Mouse (Mus musculus): ENCODE measurements at regions not wholly inside any gene's neighbourhood (a gene's known extent, or its start where the extent isn't known, plus 50 kb on each side); places are given as distances from the start of the nearest gene placed in this dataset.

DNA sequence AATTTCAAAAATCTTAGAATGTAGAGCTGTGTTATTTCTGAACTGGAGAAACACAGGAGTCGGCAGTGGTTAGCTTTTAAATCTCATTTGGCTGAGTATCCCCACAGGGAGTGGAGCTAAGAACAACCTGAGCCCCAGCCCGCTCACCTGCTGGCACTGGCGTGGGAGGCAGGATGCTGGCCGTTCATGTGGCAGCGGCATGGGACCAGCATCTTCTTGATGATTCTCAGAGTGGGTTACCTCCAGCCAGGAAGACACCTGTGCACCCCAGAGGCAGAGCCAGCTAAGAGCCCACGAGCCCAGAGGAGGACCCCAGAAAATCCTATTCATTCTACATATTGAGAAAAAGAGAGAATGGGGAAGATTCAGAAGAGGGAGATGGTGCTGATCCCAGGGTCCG, 181.7 kb downstream of the Vrk1 start:
- no peak for DNase-seq

DNA sequence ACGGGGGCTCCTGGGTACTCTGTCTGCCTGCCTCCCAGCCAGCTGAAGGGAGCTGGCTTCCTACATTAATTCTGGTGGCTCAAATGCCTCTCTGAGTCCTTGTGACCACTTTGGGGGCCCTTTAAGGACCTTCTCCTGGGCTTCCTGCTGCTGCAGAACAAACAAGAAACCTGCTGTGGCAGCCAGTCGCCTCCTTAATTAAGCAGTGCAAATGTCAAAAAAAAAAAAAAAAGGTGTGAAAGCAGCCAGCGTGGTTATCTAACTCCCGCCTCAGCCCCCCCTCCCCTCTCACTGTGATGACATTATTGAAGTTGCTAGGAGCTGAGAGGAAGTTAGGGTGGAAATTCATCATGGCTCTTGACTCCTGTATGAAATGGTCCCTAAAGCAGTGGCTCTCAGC, 189.3 kb downstream of the Vrk1 start:
- no peak for DNase-seq

DNA sequence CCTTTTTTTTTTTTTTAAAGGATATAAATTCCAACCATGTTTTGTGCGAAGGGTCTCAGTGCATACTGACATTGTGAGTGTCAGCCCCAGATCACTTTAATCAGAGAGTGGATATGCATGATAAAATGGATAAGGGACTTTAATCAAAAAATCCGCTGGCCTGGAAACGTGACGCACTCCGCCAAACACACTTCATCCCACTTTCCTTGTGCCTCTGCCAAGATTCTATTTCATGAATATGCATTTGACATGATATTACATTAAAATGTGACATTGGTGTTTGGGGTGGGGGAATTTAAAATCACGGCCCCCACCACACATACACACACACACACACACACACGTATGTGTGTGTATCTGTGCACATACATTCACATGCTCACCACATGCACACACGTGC, 193.5 kb downstream of the Vrk1 start:
- DNase-seq = no peak

DNA sequence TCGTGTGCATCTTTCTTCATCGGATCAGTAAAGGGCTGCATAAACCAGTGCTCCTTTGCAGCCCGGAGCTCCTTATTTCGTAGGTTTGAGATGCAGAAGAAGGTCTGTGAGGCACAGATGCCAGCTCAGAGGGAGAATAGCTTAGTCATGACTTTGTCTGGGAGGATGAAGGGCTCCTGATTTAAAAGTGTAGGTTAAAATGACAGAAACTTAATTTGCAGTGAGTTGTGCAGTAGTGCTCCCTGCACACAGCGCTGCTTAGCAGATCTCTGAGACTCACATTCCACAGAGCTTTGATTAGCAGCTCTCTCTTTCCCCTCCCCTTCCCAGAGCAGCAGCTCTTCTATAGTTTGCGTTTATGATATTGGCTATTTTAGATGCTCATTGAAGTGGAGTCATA, 200.9 kb downstream of the Vrk1 start:
- no peak for DNase-seq

DNA sequence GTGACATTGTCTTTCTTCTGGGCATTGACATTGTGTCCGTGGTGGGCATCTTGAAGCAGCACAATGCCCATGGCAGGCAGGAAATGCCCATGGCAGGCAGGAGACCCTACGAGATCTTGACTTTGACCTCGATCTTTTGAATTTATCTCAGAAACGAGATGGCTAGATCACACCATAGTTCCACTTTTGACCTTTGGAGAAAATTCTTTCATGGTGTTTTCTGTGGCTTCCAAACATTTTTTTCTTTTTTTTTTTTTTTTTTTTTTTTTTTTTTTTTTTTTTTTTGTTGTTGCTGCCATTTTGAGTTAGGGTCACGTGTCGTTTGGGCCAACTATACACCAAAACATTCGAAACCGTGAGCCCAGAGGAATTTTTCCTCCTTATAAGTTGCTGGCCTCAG, 201.5 kb downstream of the Vrk1 start:
- no peak for DNase-seq

DNA sequence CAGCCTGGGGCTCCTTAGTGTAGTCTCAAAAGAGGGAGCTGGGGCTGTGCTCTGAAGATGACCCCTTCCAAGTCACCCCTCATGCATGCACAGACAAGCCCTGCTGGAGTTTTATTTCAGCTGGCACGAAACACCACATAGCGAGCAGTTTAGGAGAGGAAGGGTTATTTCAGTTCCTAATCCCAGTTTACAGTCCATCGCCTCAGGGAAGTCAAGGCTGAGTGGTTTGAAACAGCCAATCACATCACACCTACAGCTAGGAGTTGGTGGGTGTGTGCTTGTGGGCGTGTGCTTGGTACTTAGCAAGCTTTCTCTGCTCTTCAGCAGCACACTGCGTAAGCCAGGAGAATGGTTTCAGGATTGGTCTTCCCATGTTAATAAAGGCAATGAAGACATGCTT, 202.4 kb downstream of the Vrk1 start:
- no peak for DNase-seq

DNA sequence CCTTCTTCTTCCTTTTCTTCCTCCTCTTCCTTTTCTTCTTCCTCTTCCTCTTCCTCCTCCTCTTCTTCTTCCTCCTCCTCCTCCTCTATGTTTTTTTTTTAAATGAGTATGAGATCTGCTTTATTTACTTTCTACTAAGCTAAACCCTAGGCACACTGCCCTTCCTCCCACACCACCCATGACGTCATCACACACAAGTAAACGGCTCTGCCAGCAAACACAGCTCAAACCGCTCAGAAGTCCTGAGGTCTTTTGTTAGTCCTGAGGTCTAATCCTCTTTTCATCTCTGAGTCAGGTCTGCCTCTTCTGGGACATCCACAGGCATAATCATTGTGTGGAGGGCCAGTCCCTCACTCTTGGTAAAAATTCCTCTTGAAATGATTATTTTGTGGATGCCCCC, 210.0 kb downstream of the Vrk1 start:
- DNase-seq = no peak

DNA sequence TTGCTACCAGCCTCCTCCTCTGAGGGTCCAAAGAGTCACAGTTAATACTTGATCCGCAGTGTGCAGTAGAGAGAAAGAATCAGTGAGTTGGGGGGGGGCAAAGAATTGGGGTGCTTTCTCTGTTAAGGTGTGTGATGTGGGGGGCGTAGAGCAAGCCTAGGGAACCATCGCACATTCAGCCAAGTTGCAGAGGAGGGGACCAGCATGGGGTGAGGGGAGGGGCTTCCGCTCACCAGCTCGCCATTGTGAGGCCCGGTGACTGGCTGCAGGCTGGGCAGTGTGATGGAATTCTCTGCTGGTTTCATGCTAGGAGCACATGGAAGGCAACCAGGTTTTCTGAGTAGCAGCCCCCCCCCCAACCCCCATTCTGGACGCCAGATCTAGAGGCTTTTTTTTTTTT, 216.2 kb downstream of the Vrk1 start:
- no peak for DNase-seq

DNA sequence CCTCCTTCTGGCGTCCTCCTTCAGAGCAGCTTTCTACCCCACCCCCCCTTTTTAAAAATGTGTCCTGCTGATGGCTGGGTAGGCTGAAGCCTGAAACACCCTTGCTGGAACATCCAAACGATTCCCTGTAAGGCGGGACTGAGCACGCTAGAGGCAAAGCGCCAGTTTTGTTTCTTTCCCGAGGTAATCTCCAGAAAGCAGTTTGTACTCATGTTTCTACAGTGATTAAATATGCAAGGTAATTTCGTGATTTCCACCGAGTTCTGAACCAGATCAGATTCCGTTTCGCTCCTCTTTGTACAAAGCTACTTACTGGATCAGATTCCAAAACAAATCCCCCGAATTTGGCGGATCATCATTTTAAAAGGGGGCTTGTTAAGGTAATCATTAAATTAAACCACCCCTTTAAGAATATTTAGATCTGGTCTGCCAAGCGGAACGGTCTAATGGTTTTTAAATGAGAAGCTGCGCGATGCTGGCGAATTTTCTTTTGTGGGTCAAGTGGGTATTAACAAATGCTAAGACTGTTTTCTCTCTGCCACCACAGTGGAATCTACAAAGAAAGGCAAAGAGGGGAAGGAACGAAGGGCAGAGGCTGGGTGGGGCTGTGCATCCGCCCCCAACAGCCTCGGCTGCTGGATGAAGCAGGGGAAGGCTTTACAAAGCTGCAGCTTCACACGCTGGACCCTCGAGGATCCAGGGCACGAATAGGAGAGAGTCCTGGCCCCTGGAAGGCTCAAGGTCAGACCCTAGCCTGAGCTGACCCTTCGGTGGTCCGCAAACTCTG, 216.9 kb downstream of the Vrk1 start:
- no peak for DNase-seq

DNA sequence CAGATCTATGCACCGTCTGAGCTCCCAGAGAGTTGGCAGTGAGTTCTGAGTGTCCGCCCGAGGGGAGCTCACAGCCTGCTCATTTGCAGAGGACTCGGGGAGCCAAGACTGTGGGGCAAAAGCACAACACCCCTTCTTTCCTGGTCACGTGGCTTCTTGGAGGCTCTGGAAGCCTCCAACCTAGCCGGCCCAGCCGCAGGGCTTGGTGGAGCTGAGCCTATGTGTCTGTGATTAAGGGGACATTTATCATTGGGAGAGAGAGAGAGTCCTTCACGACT, 217.5 kb downstream of the Vrk1 start:
- DNase-seq = no peak

DNA sequence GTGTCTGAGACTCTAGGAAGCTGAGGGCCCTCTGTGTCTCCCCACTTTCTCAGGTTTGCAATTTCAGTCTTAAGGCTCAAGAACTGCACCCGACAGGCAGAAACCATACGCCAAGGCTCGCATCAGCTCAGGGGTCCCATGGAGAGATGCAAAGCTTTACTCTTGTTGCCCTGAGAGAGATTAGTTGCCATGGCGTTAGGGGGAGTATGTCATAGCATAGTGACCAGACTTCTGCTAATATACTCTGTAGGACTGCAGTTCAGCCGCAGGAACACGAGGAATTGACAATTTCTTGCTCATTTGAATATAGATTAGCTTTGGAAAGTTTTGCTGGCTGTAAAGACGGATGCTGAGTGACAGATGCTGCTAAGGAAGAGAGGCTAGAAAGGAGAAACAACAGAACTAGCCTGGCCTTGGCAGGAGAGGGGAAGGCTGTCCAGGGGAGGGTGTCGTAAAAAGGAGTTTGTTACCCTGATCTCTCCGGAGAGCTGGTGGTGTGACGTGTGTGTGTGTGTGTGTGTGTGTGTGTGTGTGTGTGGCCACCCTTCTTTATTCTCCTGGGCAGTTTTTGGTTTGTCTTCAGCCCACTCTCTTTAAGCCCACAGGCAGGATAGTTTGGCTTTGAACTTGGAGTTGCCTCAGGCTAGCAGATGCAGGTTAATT, 235.3 kb downstream of the Vrk1 start:
- DNase-seq = no peak

DNA sequence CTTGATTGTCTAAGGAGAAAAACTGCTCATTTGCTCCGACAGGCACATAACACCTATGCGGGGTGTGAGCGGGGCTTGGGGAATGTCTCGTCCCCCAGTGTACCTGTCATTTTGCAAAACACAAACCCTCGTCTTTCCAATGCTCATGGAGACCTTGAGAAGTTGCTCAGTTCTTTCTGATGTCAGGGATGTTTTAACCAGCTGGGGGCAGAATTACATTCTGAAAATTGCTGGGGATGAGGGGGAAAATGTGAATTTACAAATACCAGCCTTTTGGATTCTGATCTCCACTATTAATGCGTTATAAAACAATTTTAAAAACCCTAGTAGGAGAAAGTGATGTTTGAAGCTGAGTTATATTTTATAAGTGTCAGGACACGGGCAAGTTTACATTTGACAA, 263.6 kb downstream of the Vrk1 start:
- DNase-seq = no peak

DNA sequence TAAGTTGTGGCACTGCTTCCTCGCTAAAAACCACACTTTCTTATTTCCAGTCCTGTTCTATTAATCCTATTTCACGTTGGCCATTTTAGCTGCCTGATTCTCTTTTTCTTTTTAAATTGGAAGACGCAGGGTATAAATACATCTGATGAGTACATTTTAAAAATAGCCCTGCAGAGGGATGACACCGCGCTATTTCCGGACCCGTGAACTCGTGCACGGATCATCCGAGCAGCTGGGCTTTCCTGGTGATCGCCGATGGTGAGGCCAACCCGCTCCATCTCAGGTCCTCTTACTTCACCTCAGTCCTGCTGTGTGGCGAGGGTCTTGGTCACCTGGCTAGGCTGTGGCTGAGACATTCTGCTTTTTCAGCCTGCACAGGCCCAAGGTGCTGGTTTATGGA, 267.9 kb downstream of the Vrk1 start:
- DNase-seq = no peak

DNA sequence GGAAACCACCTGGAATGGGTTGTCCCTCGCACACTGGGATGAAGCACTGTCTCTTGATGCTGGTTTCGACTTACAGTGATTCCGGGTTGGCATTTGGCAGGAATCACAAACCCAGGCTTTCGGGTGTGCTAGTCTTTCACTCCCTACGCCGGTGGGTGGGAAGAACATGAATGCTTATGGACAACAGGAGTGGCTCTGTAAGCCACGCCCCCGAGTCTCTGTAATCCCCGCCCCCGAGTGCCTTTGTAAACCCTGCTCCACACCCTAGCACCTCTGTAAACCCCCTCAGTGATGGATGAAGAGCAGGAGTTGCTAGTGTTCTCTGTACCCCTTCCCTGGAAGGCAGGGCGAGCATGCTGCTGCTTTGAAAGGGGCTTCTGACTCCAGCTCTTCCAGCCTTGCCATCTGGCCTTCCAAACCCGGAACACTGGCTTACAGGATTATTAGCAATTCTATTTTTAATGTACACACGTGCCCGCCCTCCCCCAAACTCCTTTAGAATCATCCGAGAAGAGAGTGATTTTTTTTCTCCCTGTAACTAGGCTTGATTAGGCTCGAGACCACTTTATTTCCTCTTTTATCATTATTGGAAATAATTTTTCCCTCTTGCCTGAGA, 272.6 kb downstream of the Vrk1 start:
- no peak for DNase-seq

DNA sequence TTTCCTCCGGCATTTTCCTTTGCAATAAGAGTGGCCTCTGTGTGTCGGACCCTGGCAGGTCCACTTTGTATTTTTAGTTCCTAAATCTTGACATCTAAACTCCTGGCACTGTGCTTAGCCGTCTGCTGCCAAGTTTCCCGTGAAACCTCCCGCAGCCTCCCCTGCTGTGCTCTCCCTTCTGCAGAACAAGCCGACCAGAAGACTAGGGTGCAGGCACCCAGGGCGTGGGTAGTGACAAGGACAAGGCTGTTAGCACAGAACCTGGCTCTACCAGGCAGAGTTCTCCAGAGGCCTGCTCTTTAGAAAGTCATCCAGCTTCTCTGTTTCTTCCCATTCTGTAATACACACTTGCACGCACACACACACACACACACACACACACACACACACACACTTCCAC, 274.8 kb downstream of the Vrk1 start:
- DNase-seq = no peak

DNA sequence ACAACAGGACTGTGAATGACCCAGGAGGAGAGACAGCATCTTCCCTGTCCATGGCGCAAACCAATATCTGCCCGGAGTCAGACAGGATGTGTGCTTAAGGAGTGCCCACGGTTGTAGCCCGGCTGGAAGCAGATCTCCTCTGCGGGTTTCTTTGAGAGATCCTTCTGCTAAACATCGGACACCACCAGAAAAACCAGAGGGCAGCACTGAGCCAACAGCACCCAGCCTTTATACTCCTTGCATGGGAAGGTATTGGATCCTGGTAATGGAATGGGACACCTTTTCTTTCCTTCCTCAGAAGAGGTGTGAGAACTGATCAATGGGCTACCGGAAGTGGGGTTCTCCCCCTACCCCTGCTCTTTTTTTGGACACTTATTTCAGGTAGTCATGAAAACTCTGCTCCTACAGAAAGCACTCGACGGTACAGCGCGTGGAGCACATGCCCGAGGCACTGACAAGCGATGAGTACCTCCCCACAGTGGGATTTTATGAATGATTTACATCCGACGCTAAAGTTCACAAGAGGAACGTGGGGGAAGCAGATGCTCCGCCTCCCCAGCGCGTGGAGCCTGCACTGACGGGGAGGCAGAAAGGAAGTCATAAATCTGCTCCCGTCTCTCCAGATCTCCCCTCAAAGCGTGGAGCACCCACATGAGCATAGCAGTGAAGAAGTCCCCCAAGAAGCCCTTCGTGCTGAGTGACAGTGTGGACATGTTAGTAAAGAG, 278.9 kb downstream of the Vrk1 start:
- no peak for DNase-seq

DNA sequence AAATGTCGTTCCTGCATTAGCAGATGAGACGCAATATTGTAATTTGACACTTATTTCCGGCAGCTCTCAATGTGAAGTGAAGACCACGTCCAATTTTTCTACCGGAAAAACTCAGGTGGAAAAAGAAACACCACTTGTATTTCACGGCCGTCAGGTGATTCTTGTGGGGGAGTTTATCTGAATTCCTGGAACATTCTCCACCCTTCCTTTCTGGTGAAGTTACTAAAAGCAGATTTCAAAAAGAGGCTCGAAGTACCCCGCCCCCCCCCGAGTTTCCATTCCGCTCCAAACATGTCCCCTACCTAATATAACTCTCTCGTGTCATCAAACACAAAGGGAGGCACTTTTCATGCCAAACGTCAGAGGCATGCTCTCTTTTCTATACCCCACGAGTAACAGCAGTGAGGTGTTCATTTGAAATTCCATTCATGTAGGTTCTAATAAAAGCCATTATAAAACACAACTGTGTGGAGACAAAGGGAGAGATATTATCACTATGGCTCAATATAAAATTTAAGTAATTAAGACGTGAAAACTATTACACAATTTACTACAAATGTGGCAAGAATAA, 281.5 kb downstream of the Vrk1 start:
- DNase-seq = no peak

DNA sequence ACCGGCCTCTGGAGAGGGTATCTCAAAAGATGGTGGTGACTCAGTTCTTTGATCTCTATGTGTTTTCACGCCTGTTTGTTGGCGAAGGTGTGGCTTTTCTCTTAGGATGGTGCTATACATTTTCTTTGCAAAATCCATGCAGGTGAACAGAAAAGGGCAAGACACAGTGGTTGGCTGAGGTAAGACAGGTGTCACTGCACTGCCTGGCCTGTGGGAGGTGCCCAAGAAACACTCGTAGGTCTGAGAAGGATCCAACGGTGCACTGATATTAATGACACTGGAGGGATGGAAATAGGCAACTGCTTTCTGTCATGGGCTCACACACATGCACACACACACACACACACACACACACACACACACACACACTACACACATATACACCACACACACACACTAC, 283.1 kb downstream of the Vrk1 start:
- no peak for DNase-seq

DNA sequence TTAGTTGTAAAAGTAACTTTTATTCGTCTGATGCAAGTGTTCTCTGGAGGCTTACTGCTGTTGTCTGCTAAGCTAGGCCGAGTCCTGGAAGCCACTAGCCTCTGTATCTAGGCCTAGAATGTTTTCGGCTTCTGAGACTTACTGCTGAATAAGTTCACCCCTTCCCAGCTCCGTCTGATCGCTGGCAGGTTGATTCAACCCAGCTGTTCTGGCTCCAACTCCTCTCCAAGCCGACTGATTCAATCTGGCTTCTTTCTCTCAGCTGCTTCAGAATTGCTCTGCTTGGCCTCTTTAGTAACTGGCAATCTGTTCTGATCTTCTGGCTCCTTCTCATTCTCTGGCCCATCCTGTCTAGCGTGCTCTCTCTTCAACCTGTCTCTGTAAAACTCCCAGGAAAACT, 285.6 kb downstream of the Vrk1 start:
- no peak for DNase-seq

DNA sequence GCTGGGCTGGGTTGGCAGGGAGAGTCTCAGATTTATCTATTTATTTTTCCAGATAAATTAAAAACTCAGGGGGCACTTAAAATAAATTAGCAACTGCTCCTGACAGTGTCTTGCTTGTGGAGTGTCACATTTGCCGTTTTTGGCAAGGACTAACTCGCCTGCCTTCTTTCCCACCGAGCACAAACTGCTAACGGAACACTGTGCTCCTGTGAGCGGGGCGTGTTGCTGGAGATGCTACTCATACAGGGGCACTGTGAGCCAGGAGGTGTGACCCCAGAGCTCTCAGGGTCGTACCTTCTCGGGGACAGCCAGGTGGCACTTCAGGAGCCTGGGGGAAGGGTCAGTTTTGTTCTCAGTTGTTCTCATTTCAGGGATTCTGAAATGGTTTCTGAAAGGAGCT, 292.6 kb downstream of the Vrk1 start:
- no peak for DNase-seq

DNA sequence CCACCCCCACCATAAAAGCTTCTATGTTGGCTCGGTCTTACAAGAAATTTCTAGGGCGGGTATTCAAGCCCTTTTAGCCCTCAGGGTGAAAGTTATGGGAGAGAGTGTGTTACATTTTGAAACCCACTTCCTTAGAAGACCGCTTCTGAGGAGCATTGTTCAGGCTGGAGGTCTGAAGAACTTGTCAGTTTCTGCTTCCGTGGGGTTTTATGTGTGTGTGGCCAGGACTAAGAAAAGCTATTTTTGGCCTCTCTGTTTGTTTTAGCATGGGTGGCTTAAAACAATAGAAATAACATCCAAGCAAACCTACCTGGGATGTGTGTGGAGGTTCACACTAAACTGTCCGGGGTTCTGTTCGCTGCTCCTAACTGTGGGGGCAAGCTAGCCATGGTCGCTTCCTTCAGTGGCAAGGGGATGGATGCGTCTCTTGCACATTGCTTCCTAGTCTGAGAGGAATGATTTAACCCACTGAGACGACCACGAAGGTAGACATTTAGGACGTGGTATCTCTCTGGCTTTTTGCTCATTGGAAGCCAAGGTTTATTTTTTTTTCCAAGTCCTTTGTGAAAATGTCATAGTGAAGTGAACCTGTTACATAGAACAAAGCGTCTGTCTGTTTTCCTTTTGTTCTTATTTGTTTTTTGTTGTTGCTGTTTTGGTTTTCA, 298.4 kb downstream of the Vrk1 start:
- DNase-seq = no peak

DNA sequence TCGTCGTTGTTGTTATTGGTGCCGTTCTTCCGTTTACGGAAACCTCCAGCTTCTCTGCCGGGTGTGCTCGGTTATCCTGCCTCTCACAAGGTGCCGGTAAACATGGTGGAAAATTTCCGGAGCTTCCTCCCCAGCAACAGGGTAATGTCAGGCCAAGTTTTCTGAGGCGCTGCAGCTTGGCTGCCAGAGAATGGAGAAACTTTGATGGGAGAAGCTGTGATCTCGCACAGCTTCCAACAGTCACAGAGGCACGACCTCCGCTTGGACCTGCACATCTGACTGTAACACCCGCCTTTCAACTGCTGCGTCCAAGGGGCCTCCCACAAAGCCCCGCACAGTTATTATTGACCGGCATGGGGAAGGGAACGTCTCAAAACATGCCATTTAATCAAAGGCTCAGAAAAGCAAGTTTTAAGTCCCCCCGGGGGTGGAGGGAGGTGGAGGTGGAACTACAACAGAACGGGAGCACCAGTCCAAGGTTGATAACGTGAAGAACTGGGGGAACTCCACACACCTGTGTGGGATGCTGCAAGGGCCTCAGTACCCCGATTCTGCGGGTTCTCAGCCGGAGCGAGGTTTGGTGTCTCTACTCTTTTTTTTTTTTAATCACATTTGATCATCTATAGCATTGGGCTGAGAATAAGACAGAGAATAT, 299.1 kb downstream of the Vrk1 start:
- DNase-seq = no peak

DNA sequence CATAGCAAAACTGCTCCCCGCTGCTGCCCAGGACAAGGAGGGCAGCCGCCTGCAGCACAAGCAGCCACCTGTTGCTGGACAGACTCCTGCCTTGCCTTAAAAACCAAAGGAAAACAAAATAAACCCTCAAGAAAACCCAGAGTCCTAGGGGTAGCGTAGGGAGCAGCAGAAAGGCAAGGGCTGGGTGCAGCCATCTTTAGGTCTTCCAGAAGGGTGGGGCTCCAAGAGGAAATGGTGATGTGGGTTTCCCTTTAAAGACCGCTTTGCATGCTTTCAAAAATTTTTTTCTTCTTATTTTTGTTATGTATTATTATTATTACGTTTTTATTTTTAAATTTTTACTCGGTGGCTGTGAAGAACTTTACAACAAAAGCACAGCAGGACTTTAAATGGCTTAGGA, 300.1 kb downstream of the Vrk1 start:
- DNase-seq = no peak
